Mouse (Mus musculus): ENCODE data around the gene Arfgap1. TPM values are rescaled to one million over a fixed set of nuclear protein-coding genes. Genes with fewer than 3 reads are reported as not detected.

The Arfgap1 gene
- total and polyA plus RNA-seq, 3 experiments, result 50.5 to 57.1 TPM; not detected in 1

- DNase-seq (ENCODE audit: low read depth, low spot score), result no peak
- no peak overlapping the region for H3K27ac ChIP-seq (ENCODE audit: control insufficient read depth, low read depth, low read length)
- H3K79me2 ChIP-seq (ENCODE audit: control insufficient read depth, insufficient read depth, low read length, poor library complexity), result no peaks in the 10 kb centered on the region
- no peaks in the 10 kb centered on the region for H3K36me3 ChIP-seq (ENCODE audit: control insufficient read depth in 1 of 2, insufficient read depth in 2 of 2, low read length in 2 of 2)
- no peak overlapping the region for H3K4me3 ChIP-seq (ENCODE audit: control insufficient read depth in 1 of 2, insufficient read depth in 1 of 2, low read depth in 2 of 2, low read length in 2 of 2)
- no peak for TF ChIP-seq MAFK (IDR thresholded peaks at IDR 0.05; ENCODE audit: borderline replicate concordance, low read depth, low read length)
- TF ChIP-seq NELFE (IDR thresholded peaks at IDR 0.05; ENCODE audit: low read depth, low read length), result no peak
- no peak for TF ChIP-seq POLR2A (IDR thresholded peaks at IDR 0.05; ENCODE audit: control insufficient read depth in 1 of 2, insufficient read depth in 1 of 2, low read depth in 1 of 2, low read length in 2 of 2, poor library complexity in 1 of 2)
- no peak for TF ChIP-seq ZC3H11A (IDR thresholded peaks at IDR 0.05; ENCODE audit: low read depth, low read length)
- TF ChIP-seq MAZ (IDR thresholded peaks at IDR 0.05; ENCODE audit: low read depth, low read length), result no peak
- no peak for TF ChIP-seq USF1 (IDR thresholded peaks at IDR 0.05; ENCODE audit: low read depth, low read length)
- TF ChIP-seq POLR2AphosphoS2 (IDR thresholded peaks at IDR 0.05; ENCODE audit: low read length), result no peak
- no peak for TF ChIP-seq TCF12 (IDR thresholded peaks at IDR 0.05; ENCODE audit: low read depth, low read length)
- TF ChIP-seq SMC3 (IDR thresholded peaks at IDR 0.05; ENCODE audit: low read depth, low read length), result no peak
- no peak for TF ChIP-seq CHD1 (IDR thresholded peaks at IDR 0.05; ENCODE audit: low read depth, low read length)
- TF ChIP-seq CTCF (IDR thresholded peaks at IDR 0.05 in 2 of 3, conservative IDR thresholded peaks at IDR 0.05 in 1 of 3; ENCODE audit: control insufficient read depth in 1 of 3, insufficient read depth in 1 of 3, low read depth in 2 of 3, low read length in 3 of 3, poor library complexity in 1 of 3, severe bottlenecking in 1 of 3), result no peak
- peaks cover 0 to 2% of the 10 kb centered on the region in 2 experiments; a peak in 1 of 4 replicates for H3K27me3 ChIP-seq (ENCODE audit: control insufficient read depth in 1 of 2, insufficient read depth in 2 of 2, low read length in 2 of 2)
- H3K9me3 ChIP-seq (replicated peaks; ENCODE audit: insufficient read depth, low read length), result no peaks in the 10 kb centered on the region
- H3K4me1 ChIP-seq (ENCODE audit: control insufficient read depth in 1 of 2, insufficient read depth in 2 of 2, low read length in 2 of 2), result no peaks in the 10 kb centered on the region
- H3K9ac ChIP-seq (ENCODE audit: control insufficient read depth, low read depth, low read length, poor library complexity, severe bottlenecking), result no peak overlapping the region
Observed at GRCm38 (mm10) chr2:180990347-180990746, 23.3 kb downstream of the Arfgap1 start.

DNA sequence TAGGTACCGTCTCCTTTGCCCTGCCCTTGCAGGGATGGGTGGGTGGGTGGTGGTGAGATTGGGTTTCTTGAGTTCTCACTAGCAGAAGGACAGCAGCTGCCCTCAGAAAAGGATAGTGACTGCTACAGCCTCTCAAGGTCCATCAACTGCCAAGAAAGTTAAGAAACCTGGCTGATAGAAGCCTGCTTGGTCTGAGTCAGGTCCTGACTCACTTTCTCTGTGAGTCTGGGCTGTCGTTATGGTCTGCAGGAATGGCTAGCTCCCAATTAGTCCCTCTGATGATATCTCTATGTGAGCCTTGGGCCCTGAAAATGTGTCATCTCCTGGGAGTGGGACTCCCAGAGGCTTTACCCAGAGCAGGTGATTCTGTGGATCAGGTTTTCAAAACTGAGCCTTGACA, 27.3 kb downstream of the Arfgap1 start:
- Histone ChIP-seq H3K27me3 (ENCODE audit: control insufficient read depth in 1 of 2, insufficient read depth in 2 of 2, low read length in 2 of 2) (peaks cover 0 to 2% of the 10 kb centered on the region in 2 experiments; a peak in 1 of 4 replicates), H3K4me1 (ENCODE audit: control insufficient read depth in 1 of 2, insufficient read depth in 2 of 2, low read length in 2 of 2) (no peaks in the 10 kb centered on the region), H3K27ac (ENCODE audit: control insufficient read depth, low read depth, low read length) (no peak overlapping the region), H3K9ac (ENCODE audit: control insufficient read depth, low read depth, low read length, poor library complexity, severe bottlenecking) (no peak overlapping the region), H3K4me3 (ENCODE audit: control insufficient read depth in 1 of 2, insufficient read depth in 1 of 2, low read depth in 2 of 2, low read length in 2 of 2) (no peak overlapping the region), H3K9me3 (replicated peaks; ENCODE audit: insufficient read depth, low read length) (no peaks in the 10 kb centered on the region), H3K36me3 (ENCODE audit: control insufficient read depth in 1 of 2, insufficient read depth in 2 of 2, low read length in 2 of 2) (no peaks in the 10 kb centered on the region), H3K79me2 (ENCODE audit: control insufficient read depth, insufficient read depth, low read length, poor library complexity) (no peaks in the 10 kb centered on the region)
- no peak for DNase-seq (ENCODE audit: low read depth, low spot score)
- TF ChIP-seq MAZ (IDR thresholded peaks at IDR 0.05; ENCODE audit: low read depth, low read length) (no peak), GABPA (IDR thresholded peaks at IDR 0.05; ENCODE audit: low read depth, low read length) (no peak), MEF2A (IDR thresholded peaks at IDR 0.05; ENCODE audit: extremely low read depth, insufficient replicate concordance, low read depth, low read length, poor library complexity, severe bottlenecking) (no peak), RAD21 (IDR thresholded peaks at IDR 0.05; ENCODE audit: low read depth, low read length) (no peak), CTCF (IDR thresholded peaks at IDR 0.05 in 2 of 3, conservative IDR thresholded peaks at IDR 0.05 in 1 of 3; ENCODE audit: control insufficient read depth in 1 of 3, insufficient read depth in 1 of 3, low read depth in 2 of 3, low read length in 3 of 3, poor library complexity in 1 of 3, severe bottlenecking in 1 of 3) (no peak), E2F4 (IDR thresholded peaks at IDR 0.05; ENCODE audit: borderline replicate concordance, low read depth, low read length) (no peak), CHD1 (IDR thresholded peaks at IDR 0.05; ENCODE audit: low read depth, low read length) (no peak), SMC3 (IDR thresholded peaks at IDR 0.05; ENCODE audit: low read depth, low read length) (no peak), EP300 (IDR thresholded peaks at IDR 0.05; ENCODE audit: low read depth in 1 of 2, low read length in 2 of 2) (no peak), JUND (IDR thresholded peaks at IDR 0.05; ENCODE audit: low read depth, low read length) (no peak), ZKSCAN1 (IDR thresholded peaks at IDR 0.05; ENCODE audit: low read depth, low read length) (no peak), POLR2AphosphoS2 (IDR thresholded peaks at IDR 0.05; ENCODE audit: low read length) (no peak), MYC (IDR thresholded peaks at IDR 0.05; ENCODE audit: low read depth, low read length) (no peak), MAX (IDR thresholded peaks at IDR 0.05; ENCODE audit: low read length) (no peak), GATA1 (IDR thresholded peaks at IDR 0.05; ENCODE audit: low read depth, low read length) (no peak), ZNF384 (IDR thresholded peaks at IDR 0.05; ENCODE audit: low read depth, low read length) (no peak), TCF12 (IDR thresholded peaks at IDR 0.05; ENCODE audit: low read depth, low read length) (no peak)
